Mouse (Mus musculus) lung, adult 2 months (tissue): Measurements from ENCODE around the gene Mlycd.

Experiments
- CTCF ChIP-seq: fragments of 200-500 bp; IDR thresholded peaks from 2 replicates; pipeline ENCODE4 v1.5.1; 2011; ENCODE audit warnings: mild to moderate bottlenecking, low read length, control low read depth; ENCODE audit not compliant: insufficient read depth
- POLR2A ChIP-seq: fragments of 200-500 bp; IDR thresholded peaks from 2 replicates; pipeline ENCODE4 v1.6.1; 2011; ENCODE audit warnings: low read depth, mild to moderate bottlenecking, control low read depth, low read length, borderline replicate concordance; ENCODE audit errors: extremely low read depth

DNA sequence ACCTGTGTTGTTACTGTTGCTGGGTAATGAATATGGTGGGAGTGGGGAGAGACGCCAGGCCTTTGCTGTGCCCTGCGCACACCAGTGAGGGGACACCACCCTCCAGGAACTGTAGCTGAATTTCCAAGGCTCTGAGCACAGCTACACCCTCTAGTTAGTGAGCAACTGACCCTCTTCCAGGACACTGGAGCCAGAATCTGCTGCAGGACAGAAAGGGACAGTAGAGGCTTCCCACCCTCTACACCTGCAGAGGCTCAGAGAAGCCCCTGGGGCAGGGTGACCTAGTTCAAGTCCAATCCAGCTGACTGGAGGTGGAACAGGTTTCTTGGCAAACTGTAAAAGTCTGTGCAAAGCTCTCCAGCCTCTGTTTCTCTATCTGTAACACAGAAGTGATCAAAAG is 44.7 kb downstream of the Mlycd start:
- TF ChIP-seq CTCF (no peak), POLR2A (no peak)
